Mouse (Mus musculus): ENCODE results near the gene BC035044.
"Not testable (repeated sequence)": the region's sequence is repeated elsewhere in the genome, so short reads cannot be mapped to it uniquely, and the experiment has no call there.

BC035044 gene

GRCm38 (mm10) chr6:128826781-128827180, 64.1 kb downstream of the BC035044 start:
- no peak for DNase-seq

- DNase-seq = no peak
Measured at GRCm38 (mm10) chr6:128826132-128826531, 64.8 kb downstream of the BC035044 start, which contains the start of the genes Gm44511 and Klrb1b. Gm44511 (minus strand) TSS chr6:128826315. Klrb1b (minus strand) TSS chr6:128826331.

DNA sequence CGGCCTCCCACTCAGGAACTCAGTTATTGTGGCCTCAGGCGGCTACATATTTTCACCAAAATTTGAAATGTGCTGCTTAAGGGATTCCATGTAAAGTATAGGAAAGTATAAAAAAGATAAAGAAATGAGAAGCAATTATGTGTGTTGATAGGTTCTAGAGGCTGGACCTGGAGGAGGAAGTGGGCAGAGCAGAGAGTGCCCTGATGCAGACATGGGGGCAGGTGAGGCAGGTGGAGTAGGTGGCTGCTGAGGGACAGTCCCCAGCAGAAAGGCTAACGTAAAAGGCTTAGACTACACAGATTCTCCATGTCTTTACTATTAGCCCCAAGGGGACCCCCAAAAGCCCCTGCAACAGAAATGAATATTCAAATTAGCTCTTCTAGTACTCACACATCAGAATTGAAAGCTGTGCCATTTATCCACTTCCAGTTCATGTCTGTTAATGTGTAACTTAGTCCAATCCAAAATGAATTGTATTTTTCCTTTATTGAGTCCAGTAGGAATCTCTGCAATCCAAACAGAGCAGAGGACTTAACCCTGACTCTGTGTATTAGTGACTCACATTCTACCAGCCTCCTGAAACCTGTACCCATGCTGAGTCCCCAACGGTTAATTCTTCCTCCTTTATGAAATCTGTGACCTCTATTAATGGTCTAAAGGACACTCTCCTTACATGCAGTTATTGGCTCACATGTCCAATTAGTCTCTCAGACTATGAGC, 72.7 kb downstream of the BC035044 start:
- DNase-seq = no peak

DNA sequence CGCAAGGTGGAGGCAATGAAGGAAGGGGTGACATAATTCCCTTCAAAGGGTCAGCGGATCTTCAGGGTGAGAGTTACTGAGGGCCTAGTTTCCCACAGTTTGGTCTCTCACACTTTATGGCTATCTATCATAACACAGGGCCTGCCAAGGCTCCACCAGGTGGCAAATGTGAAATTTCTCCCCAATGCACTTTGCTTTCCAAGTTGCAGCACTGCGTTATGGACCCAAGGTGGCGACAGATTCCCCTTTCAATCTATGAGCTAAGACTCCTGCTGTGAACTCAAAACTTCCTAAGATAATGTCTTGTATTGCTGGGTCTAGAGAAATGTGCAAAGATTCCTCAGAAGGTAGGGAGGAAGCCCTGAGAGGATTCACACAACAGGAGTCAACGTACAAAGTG, 82.4 kb downstream of the BC035044 start:
- DNase-seq = no peak

DNA sequence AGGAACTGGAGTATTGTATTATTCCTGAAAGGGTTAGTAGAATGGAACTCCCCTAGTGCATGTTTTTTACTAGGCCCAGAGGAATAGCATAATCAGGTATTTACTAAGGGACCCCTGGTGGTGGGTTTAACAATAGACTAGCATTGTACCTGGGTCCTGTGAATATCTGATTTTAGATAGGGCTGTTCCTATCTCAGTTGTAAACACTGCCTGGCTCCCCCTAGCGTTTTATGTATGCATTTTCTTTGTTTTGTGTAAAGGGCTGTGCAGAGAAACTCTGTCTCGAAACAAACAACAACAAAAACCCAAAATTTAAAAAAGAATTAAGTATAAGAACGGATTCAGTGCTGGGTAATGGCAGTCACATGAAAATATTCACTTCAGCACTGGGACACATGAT, 83.9 kb downstream of the BC035044 start:
- DNase-seq = no peak

GRCm38 (mm10) chr6:128804823-128805640, 85.9 kb downstream of the BC035044 start:
- peak; percentile 34 for DNase-seq

GRCm38 (mm10) chr6:128802999-128803857, 87.7 kb downstream of the BC035044 start:
- peak; percentile 96 for DNase-seq

DNA sequence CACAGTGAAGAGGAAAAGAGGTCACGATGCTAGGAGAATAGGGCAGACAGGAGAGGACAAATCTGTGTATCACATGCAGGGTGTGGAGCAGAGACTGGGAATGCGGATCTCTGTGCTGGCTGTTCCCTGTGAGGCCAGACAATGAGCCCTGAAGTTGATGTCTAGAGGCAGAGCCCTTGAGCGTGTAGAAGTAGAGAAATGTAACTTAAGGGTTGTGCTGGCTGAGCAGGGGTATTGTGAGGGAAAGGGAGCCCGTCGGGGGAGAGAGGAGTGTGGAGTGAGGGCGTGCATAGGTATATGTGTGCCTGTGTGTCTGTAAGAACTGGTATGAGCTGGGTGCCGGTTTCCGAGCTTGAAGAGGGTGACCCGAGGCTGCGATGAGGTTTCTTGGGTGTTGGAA, 88.4 kb downstream of the BC035044 start:
- DNase-seq = no peak

DNA sequence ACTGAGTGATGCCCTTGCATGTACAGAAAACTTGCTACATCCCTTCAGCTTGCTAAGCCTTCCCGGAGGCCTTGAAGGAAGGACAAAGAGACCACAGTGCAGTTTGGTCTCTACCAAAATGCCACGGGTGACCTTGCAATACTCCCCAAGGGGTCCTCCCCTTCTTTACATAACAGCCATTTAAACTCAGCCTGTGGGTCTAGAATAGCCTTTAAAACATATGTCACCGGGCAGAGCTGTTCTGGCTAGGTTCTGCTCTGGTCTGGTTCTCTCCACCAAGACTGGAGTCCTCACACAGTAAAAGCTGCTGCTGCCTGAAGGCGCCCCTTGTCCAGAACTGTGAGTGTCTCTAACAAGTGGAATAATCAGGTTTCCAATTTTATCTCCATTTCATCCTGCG, 90.2 kb downstream of the BC035044 start:
- DNase-seq = not testable (repeated sequence)

DNA sequence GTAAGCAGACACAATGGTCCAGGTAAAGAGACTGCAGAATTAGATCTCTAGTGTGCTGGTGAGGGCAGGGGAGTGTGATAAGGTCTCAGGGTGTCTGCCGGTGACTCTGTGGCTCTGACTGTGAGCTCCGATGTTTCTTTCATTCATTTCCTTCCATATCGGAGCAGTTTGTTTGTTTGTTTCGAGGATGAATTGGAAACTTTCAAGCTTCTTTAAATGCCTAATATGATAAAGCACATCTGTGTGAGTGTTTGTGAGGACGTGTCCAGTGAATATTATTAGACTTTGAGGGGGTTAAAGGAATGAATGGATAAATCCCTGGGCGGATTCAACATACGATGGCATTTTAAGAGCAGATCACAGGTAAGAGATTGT, 91.0 kb downstream of the BC035044 start:
- no peak for DNase-seq

DNA sequence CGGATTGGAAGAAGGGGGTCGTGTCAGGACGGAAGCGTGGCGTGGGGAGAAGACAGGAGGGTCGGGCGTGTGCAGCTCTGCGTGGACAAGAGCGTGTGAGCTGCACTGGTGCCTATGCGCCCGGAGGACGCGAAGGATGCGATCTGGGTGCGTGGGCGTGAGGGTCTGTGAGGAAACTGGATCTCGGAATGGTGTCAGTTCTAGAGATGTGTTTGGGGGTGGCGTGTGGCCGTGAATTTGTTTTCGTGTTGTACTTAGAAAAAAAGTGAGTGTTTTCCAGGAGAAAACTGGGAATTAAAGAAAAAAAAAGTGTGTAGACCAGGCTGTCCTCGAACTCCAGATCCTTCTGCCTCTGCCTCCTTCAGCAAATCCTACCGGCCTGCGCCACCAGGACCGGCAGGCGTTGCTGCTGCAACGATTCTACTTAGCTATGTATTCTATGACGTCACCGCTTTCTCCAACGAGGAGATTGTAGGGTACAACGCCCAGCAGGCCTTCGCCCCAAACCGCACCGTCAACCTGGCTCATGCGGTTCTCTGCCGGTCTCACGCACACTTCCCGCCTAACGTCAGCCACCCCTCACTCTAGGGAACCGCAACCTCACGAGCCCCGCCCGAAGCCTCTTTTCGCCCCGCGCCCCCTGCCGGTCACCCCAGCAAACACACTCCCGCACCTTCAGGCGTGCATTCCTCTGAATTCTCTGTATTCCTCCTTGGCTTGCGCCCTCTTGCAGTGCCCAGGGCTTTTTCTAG, 91.6 kb downstream of the BC035044 start:
- peak; percentile 86 for DNase-seq

Data from right cerebral cortex, adult 18-20 months (tissue).